Mouse (Mus musculus): ENCODE results near the gene Pou5f1.
"Not testable (repeated sequence)": the region's sequence is repeated elsewhere in the genome, so short reads cannot be mapped to it uniquely, and the experiment has no call there.

Pou5f1 gene

GRCm38 (mm10) chr17:35505776-35506175 lies at the start of gene Pou5f1:
Gene Pou5f1, plus strand, starts transcription at chr17:35506018.
- DNase-seq = no peak

GRCm38 (mm10) chr17:35458247-35458646 lies 47.6 kb upstream of the Pou5f1 start:
- not testable (repeated sequence) for DNase-seq

- not testable (repeated sequence) for DNase-seq
Measured at GRCm38 (mm10) chr17:35460513-35461341, 45.1 kb upstream of the Pou5f1 start.

DNA sequence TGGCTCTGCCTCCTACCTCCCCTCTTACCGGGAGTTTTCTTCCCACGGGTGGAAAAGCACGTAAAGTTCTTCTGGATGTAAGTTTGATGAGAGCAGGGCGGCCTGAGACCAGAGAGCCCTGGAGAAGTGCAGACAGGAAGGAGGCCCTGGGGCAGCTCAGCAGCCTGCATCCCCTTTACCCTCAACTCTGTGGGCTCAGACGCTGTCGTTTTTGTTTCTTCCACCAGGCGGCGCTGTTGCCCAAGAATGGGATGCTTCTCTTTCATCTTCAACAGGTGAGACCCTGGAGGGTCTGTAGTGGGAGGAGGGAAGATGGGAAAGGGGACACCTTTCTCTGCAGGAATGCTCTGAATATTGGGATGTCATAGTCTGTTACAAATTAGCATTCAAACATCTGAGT lies 40.2 kb upstream of the Pou5f1 start:
- not testable (repeated sequence) for DNase-seq

DNA sequence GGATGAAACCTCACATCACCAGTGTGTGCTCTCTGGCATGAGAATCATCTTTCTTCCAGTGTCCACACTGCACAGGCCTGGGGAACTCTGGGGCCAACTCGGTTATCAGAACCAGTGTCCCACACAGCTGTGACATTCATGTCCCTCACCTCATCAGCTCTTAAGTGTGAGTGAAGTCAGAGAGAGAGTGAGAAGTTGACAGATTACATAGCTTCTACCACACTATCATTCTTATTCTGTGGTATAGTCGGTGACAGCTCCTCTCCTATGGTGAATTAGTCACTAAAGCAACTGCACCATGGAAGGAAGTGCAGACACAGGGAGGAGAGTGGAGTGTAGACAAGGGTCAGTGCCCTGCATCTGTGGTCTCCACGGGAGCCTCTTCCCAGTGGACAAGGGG lies 36.9 kb upstream of the Pou5f1 start:
- DNase-seq = not testable (repeated sequence)

DNA sequence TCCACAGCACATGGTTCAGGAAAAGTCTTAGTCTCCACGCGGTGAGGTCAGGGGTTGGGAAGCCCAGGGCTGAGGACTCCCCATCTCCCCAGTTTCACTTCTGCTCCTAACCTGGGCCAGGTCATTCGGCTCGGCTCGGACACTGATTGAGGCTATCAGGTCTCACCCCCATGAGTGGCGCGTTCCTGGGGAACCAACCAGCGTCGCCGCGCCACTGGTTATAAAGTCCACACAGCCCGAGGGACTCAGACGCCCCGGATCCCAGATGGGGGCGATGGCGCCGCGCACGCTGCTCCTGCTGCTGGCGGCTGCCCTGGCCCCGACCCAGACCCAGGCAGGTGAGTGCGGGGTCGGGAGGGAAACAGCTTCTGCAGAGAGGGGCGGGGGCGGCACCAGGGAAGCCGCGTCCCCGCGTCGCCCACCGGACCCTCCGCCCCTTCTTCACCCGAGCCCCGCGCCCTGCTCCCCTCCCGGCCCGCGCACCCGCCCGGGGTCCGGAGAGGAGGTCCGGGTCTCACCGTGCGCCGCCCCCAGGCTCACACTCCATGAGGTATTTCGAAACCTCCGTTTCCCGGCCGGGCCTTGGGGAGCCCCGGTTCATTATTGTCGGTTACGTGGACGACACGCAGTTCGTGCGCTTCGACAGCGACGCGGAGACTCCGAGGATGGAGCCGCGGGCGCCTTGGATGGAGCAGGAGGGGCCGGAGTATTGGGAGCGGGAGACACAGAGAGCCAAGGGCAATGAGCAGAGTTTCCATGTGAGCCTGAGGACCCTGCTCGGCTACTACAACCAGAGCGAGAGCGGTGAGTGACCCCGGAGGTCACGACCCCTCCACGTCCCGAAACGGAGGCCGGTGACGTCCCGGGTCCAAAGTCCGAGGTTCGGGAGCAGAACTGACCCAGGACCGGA lies 35.7 kb upstream of the Pou5f1 start, which contains the start of gene H2-Q10:
Gene H2-Q10, plus strand, starts transcription at position 248 of the 910 bp plus-strand sequence.
- peak; percentile 60 for DNase-seq

DNA sequence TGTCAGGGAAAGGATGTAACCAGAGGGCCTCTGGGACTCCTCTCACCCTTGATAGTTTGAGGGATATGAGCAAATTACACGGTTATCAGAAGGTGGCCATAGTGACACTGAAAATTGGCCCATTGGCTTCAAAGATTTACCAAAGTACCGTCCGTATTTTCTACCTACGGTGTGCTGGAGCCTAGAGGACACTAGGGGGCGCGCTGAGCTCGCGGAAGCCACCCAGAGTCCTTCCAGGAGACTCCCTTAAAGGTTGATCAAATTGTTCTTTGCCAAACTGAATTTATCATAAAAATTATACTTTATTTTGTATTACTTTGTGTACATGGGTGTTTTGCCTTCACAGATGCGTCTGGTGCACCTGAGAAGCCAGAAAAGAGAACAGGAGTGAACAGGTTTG lies 21.8 kb upstream of the Pou5f1 start:
- DNase-seq = peak; percentile 62

GRCm38 (mm10) chr17:35485702-35486101 lies 20.1 kb upstream of the Pou5f1 start:
- no peak for DNase-seq

DNA sequence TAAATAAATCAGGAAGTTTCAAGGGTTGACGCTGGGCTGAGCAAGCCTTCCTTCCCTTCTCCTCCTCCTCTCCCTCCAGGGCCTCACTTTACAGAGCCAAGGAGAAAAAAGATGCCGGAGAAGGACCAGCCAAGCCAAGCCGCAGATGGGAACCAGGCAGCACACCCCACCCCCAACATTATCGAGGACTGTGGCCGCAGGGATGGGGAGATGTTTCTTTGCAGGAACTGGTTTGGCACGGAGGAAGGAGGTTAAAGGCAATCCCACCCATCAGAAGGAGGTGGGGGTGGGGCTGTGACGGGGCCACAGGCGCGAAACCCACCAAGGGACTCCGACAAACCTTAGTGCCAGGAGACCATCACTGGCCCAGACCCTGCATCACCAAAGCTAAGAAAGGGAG lies 19.1 kb upstream of the Pou5f1 start:
- DNase-seq = no peak

DNA sequence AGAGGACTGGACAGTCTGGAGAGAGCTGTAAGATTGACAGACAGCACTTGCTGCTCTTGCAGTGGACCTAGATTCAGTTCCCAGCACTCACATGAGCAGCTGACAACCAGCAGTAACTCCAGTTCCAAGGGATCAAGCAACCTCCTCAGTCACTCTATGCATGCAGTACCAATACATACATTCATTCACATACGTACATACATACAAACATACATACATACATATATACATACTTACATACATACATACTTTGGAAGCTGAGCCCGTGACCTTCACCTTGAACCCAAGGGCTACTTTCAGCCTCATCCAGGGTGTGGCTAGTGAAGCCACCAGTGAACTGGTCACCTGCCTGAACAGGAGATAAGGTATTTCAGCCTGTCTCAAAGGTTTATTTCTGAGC lies 17.8 kb upstream of the Pou5f1 start:
- no peak for DNase-seq

DNA sequence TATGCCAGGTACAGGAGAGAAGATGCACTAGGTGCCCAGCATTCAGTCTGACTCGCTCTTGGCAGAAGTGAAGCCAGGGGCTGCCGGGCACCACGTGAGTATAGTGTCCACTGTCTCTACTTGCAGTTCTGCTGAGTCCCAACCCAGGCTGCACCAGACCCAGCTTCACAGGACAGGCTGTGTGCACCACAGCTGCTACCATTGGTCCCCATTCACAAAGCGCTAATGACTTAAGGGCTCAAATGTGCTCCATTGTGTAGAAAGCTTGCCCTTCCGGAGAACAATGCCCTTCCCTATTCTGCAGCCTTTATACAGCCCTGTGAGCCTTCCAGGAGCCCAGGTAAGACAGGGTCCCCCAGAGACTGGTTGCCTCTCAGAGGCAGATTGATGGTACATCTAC lies 15.5 kb upstream of the Pou5f1 start:
- DNase-seq = no peak

DNA sequence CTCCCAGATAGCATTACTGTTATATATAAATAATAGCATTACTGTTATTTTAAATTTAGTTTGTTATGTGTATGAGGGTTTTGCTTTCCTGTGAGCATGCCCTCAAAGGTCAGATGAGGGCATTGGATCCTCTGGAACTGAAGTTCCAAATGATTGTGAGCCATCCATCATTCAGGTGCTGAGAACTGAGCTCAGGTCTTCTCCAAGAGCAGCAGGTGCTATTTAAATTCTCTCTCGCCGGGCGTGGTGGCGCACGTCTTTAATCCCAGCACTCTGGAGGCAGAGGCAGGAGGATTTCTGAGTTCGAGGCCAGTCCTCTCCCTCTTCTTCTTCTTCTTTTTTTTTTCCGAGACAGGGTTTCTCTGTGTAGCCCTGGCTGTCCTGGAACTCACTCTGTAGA lies 8.7 kb upstream of the Pou5f1 start:
- no peak for DNase-seq

GRCm38 (mm10) chr17:35502226-35502625 lies 3.6 kb upstream of the Pou5f1 start:
- no peak for DNase-seq

DNA sequence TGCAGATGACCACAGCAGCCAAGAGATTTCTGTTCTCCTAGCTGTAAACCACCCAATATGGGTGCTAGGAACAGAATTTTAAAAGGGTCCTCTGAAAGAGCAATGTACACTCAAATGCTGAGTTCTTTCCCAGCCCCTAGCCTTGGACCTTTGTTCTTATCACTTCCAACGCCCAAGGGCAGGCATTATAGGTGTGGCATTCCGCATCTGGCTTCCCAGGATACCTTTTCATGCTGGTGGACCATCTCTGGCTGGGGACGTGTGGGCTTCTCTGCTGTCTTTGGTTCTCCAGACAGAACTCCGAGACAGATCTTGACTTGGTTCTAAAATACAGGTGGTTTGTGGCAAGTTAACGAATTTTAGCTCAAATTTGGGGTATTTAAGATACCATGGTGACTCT lies 3.1 kb upstream of the Pou5f1 start:
- no peak for DNase-seq

GRCm38 (mm10) chr17:35503849-35504248 lies 2.0 kb upstream of the Pou5f1 start:
- no peak for DNase-seq

DNA sequence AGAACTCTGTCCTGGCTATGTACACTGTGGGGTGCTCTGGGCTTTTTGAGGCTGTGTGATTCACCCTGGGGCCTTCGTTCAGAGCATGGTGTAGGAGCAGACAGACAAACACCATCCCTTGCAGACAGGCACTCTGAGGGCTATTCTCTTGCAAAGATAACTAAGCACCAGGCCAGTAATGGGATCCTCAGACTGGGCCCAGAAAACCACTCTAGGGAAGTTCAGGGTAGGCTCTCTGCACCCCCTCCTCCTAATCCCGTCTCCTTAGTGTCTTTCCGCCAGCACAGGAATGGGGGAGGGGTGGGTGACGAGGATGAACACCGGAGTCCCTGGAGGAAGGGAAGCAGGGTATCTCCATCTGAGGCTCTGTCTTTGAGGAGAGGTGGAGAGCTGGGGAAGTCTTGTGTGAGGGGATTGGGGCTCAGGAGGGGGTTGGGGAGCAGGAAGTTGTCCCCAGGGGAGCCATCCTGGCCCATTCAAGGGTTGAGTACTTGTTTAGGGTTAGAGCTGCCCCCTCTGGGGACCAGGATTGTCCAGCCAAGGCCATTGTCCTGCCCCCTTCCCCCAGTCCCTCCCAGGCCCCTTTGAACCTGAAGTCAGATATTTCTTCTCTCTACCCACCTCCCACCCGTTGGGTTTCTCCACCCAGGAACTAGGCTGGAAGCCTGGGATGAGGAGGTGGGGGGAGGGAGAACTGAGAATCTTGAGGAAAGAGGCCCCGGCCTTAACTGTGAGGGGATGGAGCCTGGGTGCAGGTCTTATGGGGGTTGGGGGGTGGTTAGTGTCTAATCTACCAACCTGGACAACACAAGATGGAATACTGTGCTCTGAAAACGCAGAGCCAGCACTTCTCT lies 963 bp upstream of the Pou5f1 start:
- DNase-seq = no peak

DNA sequence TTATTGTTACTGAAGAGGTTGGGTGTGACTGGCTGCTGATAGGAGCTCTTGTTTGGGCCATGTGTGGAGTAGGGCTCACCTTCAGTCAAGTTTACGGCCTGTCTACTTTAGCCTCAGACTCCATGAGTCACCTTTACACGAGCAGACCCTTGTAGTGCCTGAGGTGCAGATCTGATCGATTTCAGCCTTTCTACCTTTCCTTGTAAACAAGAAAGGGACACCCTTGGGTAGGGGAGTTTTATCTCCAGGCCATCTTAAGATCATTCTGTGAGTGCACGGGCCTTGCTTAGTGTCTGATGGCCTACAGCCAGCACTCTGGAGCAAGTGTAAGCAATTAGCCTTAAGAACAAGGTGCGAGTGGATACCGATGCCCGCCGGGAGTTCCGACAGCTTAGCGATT lies 1.1 kb downstream of the Pou5f1 start:
- DNase-seq = no peak

GRCm38 (mm10) chr17:35507556-35508260 lies 1.9 kb downstream of the Pou5f1 start:
- no peak for DNase-seq

- not testable (repeated sequence) for DNase-seq
Measured at GRCm38 (mm10) chr17:35508279-35508678, 2.5 kb downstream of the Pou5f1 start.

DNA sequence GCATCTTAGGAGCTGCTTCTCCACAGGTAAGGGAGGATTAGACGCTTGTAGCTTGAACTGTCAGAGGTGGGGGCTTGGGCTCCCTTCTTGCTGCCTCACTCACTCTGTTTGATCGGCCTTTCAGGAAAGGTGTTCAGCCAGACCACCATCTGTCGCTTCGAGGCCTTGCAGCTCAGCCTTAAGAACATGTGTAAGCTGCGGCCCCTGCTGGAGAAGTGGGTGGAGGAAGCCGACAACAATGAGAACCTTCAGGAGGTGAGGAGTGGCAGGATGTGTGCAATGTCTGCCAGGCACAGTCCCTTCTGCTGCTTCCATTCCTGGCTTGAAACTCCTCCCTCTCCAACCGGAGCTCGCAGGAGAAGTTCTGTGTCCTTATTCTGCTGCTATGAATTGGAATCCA lies 3.5 kb downstream of the Pou5f1 start:
- DNase-seq = no peak

DNA sequence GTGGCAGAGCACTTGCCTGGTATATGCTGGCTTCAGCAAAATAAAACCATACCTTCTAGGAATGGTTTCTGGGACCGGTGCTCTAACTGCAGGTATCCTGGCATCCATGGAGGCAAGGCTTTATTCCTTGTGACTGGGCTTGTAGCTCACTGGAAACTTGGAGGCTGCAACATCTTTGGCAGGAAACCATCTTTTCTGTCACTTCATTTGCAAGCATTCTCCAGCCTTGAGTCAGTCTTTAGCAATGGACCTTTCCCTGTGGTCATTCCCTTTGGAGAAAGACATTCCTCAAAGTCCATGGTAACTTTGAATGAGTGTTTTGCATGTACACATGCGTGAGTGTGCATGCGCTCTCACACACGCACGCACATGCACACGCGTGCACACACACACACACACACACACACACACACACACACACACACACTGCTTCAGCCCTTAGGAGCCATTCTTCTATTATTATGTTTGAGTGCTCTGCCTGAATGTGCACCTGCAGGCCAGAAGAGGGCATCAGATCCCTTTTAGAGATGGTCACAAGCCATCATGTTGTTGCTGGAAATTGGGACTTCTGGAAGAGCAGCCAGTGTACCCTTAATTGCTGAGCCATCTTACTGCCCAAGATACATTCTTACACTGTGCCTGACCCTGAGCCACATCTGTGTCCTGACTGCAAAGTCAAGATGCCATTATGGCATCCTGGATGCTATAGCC lies 7.3 kb downstream of the Pou5f1 start:
- no peak for DNase-seq
